Mouse (Mus musculus): ENCODE measurements around the gene Heyl. TPM values are rescaled to one million over a fixed set of nuclear protein-coding genes. Genes with fewer than 3 reads are reported as not detected.
"Not testable (repeated sequence)": the region's sequence is repeated elsewhere in the genome, so short reads cannot be mapped to it uniquely, and the experiment has no call there.

Heyl gene
- polyA plus RNA-seq, 1 experiment, result not detected

DNA sequence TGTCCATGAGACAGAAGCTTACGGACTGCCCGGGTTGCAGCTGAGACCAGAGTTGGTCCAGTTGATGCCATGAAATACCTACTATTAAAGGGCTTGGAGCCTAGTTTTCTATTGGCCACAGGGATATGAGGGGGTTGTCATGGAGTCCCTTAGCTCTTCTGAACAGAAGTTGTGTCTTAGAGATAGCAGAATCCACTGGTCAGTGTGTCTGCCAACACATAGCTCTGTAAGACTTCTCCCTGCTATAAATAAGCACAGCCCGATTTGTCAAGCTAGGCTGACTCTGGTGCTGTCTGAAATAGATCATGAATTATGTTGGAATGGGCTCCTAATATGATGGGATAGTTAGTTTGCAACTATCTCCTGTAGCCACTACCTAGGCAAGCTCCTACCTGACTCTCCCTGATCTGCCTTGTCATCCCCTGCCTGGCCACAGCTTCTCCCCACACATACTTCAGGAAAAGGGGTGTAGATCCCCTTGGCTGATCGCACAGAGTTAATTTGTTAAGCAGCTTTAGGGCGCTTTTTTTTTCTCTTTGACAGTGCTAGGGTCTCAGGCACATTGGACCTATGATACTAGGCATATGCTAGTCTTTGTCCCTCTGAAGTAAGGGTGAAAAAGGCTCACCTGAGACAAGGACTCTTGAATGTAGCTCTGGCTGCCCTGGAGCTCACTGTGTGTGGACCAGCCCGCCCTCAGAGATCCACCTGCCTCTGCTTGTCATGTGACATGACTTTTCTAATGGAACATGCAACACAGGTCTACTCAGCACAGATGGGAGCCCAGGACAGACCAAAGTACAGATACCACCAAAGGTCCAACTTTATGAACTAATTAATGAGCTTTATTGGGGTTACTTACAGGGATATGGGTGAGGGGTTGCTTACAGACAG is 51.6 kb downstream of the Heyl start:
- peak overlapping the region; percentile 93 for H3K4me3 ChIP-seq (replicated peaks)
- H3K4me1 ChIP-seq, result peaks cover 54% of the 10 kb centered on the region
- no peak for TF ChIP-seq FLI1 (IDR thresholded peaks at IDR 0.05; ENCODE audit: low read length)
- no peak for TF ChIP-seq GATA1 (IDR thresholded peaks at IDR 0.05; ENCODE audit: borderline replicate concordance, low read length)
- H3K36me3 ChIP-seq (replicated peaks; ENCODE audit: low read length), result peaks cover 52% of the 10 kb centered on the region
- no peaks in the 10 kb centered on the region for H3K27me3 ChIP-seq (replicated peaks)
- no peaks in the 10 kb centered on the region for H3K9me3 ChIP-seq

- no peak overlapping the region for H3K4me3 ChIP-seq (replicated peaks)
- TF ChIP-seq FLI1 (IDR thresholded peaks at IDR 0.05; ENCODE audit: low read length) (no peak), GATA1 (IDR thresholded peaks at IDR 0.05; ENCODE audit: borderline replicate concordance, low read length) (no peak)
- H3K4me1 ChIP-seq, result peaks cover 54% of the 10 kb centered on the region
- H3K9me3 ChIP-seq, result no peaks in the 10 kb centered on the region
- no peaks in the 10 kb centered on the region for H3K27me3 ChIP-seq (replicated peaks)
- H3K36me3 ChIP-seq (replicated peaks; ENCODE audit: low read length), result peaks cover 69% of the 10 kb centered on the region
Measured at GRCm38 (mm10) chr4:123286790-123287189, 53.4 kb downstream of the Heyl start.

GRCm38 (mm10) chr4:123289038-123289437 is 55.7 kb downstream of the Heyl start:
- TF ChIP-seq FLI1 (IDR thresholded peaks at IDR 0.05; ENCODE audit: low read length) (no peak), GATA1 (IDR thresholded peaks at IDR 0.05; ENCODE audit: borderline replicate concordance, low read length) (no peak)
- no peak overlapping the region for H3K4me3 ChIP-seq (replicated peaks)
- peaks cover 91% of the 10 kb centered on the region for H3K36me3 ChIP-seq (replicated peaks; ENCODE audit: low read length)
- no peaks in the 10 kb centered on the region for H3K27me3 ChIP-seq (replicated peaks)
- H3K9me3 ChIP-seq, result no peaks in the 10 kb centered on the region
- H3K4me1 ChIP-seq, result peaks cover 45% of the 10 kb centered on the region

GRCm38 (mm10) chr4:123292390-123292789 is 59.0 kb downstream of the Heyl start:
- Histone ChIP-seq H3K27me3 (replicated peaks) (no peaks in the 10 kb centered on the region), H3K4me3 (replicated peaks) (no peak overlapping the region), H3K4me1 (peaks cover 16% of the 10 kb centered on the region), H3K9me3 (no peaks in the 10 kb centered on the region), H3K36me3 (replicated peaks; ENCODE audit: low read length) (peaks cover 98% of the 10 kb centered on the region)
- TF ChIP-seq GATA1 (IDR thresholded peaks at IDR 0.05; ENCODE audit: borderline replicate concordance, low read length), result no peak
- TF ChIP-seq FLI1 (IDR thresholded peaks at IDR 0.05; ENCODE audit: low read length), result no peak

DNA sequence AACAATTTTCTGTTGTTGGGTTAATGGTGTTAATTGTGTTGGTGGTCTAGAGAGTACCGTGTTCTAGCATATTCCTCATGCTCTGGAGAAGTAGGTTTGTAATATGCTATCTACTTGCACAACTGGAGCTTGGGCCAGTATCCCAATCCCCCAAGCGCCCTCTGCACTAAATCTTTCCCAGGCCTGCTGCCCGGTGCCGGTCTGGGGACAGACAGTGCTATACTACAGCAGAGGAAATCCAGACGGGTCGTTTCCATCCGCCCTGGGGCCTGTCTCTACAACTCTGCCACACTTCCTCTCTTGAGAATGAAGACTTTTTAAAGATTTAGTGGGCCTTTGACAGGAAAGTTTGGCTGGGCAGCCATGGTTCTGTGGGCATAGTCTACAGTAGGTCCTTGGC is 59.6 kb downstream of the Heyl start:
- H3K4me1 ChIP-seq, result peaks cover 11% of the 10 kb centered on the region
- no peak for TF ChIP-seq GATA1 (IDR thresholded peaks at IDR 0.05; ENCODE audit: borderline replicate concordance, low read length)
- no peak for TF ChIP-seq FLI1 (IDR thresholded peaks at IDR 0.05; ENCODE audit: low read length)
- H3K4me3 ChIP-seq (replicated peaks), result no peak overlapping the region
- H3K36me3 ChIP-seq (replicated peaks; ENCODE audit: low read length), result peaks cover 98% of the 10 kb centered on the region
- H3K27me3 ChIP-seq (replicated peaks), result no peaks in the 10 kb centered on the region
- H3K9me3 ChIP-seq, result no peaks in the 10 kb centered on the region

GRCm38 (mm10) chr4:123293661-123294443 is 60.5 kb downstream of the Heyl start:
- Histone ChIP-seq H3K4me3 (replicated peaks) (no peak overlapping the region), H3K4me1 (peaks cover 11% of the 10 kb centered on the region), H3K9me3 (no peaks in the 10 kb centered on the region), H3K36me3 (replicated peaks; ENCODE audit: low read length) (peaks cover 95% of the 10 kb centered on the region), H3K27me3 (replicated peaks) (no peaks in the 10 kb centered on the region)
- TF ChIP-seq GATA1 (IDR thresholded peaks at IDR 0.05; ENCODE audit: borderline replicate concordance, low read length) (no peak), FLI1 (IDR thresholded peaks at IDR 0.05; ENCODE audit: low read length) (no peak)

GRCm38 (mm10) chr4:123295026-123295425 is 61.7 kb downstream of the Heyl start:
- H3K4me3 ChIP-seq (replicated peaks); H3K27me3 ChIP-seq (replicated peaks); H3K9me3 ChIP-seq: not testable (repeated sequence)
- Histone ChIP-seq H3K36me3 (replicated peaks; ENCODE audit: low read length) (peaks cover 95% of the 10 kb centered on the region), H3K4me1 (peaks cover 19% of the 10 kb centered on the region)

- no peak for TF ChIP-seq GATA1 (IDR thresholded peaks at IDR 0.05; ENCODE audit: borderline replicate concordance, low read length)
- TF ChIP-seq FLI1 (IDR thresholded peaks at IDR 0.05; ENCODE audit: low read length), result no peak
- no peaks in the 10 kb centered on the region for H3K9me3 ChIP-seq
- no peaks in the 10 kb centered on the region for H3K27me3 ChIP-seq (replicated peaks)
- peaks cover 25% of the 10 kb centered on the region for H3K4me1 ChIP-seq
- H3K36me3 ChIP-seq (replicated peaks; ENCODE audit: low read length), result peaks cover 93% of the 10 kb centered on the region
- no peak overlapping the region for H3K4me3 ChIP-seq (replicated peaks)
Measured at GRCm38 (mm10) chr4:123295516-123296147, 62.3 kb downstream of the Heyl start.

DNA sequence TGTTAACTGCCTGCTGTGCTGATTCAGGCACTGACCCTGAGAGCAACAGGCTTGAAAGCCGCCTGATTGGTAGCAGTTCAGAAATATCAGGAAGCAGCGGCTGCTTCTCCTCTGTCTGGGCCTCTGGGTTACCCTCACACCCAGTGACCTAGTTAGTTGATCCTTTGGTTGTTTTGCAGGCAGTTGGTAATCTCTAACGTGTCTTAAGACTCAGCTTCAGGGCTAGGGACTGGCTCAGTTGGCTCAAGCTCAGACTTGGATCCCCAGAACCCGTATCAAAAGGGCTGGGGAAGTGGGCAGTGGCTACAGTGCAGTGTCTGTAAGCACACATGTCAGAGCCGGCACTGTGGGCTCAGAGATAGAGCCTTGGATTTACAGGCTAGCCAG is 62.8 kb downstream of the Heyl start:
- Histone ChIP-seq H3K36me3 (replicated peaks; ENCODE audit: low read length) (peaks cover 89% of the 10 kb centered on the region), H3K9me3 (no peaks in the 10 kb centered on the region)

More for the DNA sequence above, 62.8 kb downstream of the Heyl start:
- Histone ChIP-seq H3K27me3 (replicated peaks) (no peaks in the 10 kb centered on the region), H3K4me1 (peaks cover 30% of the 10 kb centered on the region), H3K4me3 (replicated peaks) (no peak overlapping the region)
- TF ChIP-seq GATA1 (IDR thresholded peaks at IDR 0.05; ENCODE audit: borderline replicate concordance, low read length), result no peak
- TF ChIP-seq FLI1 (IDR thresholded peaks at IDR 0.05; ENCODE audit: low read length), result no peak

Data from megakaryocyte, embryonic 14.5 days (primary cell).